ENCODE assay signal across 10 mouse cellular contexts in genomic region chr9:106080261-106081033, GRCm38 (mm10). TPM values are rescaled to one million over a fixed set of nuclear protein-coding genes. Genes with fewer than 3 reads are reported as not detected.
A peak's percentile ranks its signal among the peaks of the same experiment; 100 is the strongest.
DNase-seq lines count a peak whose midpoint lies in the region; ATAC-seq and TF ChIP-seq lines count a peak whose summit lies in the region.
"Had no signal": no experiment of that assay in that cellular context is flagged by ENCODE, and none has a peak within 500 bp of the region (broad histone marks: within the 10 kb centered on the region; RNA-seq: fewer than 3 reads in every experiment).

No protein-coding gene starts in this region.

- H3K9me3 ChIP-seq in forebrain, embryonic 14.5 days (replicated peaks; ENCODE audit: control insufficient read depth, low read length): no peaks in the 10 kb centered on the region
- H3K9me3 ChIP-seq: hindbrain, embryonic 15.5 days had no signal

- H3K36me3 ChIP-seq in forebrain, embryonic 14.5 days (ENCODE audit: control insufficient read depth, insufficient read depth, low read length): no peaks in the 10 kb centered on the region
- H3K36me3 ChIP-seq in testis, adult 2 months (ENCODE audit: control insufficient read depth, insufficient read depth, low read length): no peaks in the 10 kb centered on the region
- H3K36me3 ChIP-seq: hindbrain, embryonic 15.5 days had no signal

- peak; percentile 31 to 41 for DNase-seq in cerebellum, adult 18-20 months
- DNase-seq in cerebellum, adult 9-11 months: no peak
- peak; percentile 4 for DNase-seq in urinary bladder, postnatal 25 days (ENCODE audit: low spot score)
- DNase-seq in urinary bladder, postnatal 36 days (ENCODE audit: low spot score in 2 of 2): no peak
- DNase-seq in forebrain, embryonic 14.5 days (ENCODE audit: low spot score): peak; percentile 61
- DNase-seq in layer of hippocampus, adult 18-20 months (ENCODE audit: low spot score in 2 of 2): peak; percentile 51 to 73

- H3K27ac ChIP-seq in forebrain, embryonic 14.5 days (ENCODE audit: low read depth, low read length): no peak overlapping the region
- H3K27ac ChIP-seq in testis, adult 2 months (ENCODE audit: control insufficient read depth, insufficient read depth, low read depth, low read length): no peak overlapping the region
- H3K27ac ChIP-seq: hindbrain, embryonic 15.5 days had no signal

- TF ChIP-seq CTCF in testis, adult 2 months (IDR thresholded peaks at IDR 0.05; ENCODE audit: control insufficient read depth, insufficient read depth, insufficient replicate concordance, low read depth, low read length): peak; percentile 27; the same call in 1 of the 2 replicates

- no peak for TF ChIP-seq POLR2A in testis, adult 2 months (IDR thresholded peaks at IDR 0.05; ENCODE audit: control insufficient read depth, low read depth, low read length)

- WGBS in forebrain, embryonic 14.5 days: 57% methylated on average over 12 of the region's 12 CpGs

- no peaks in the 10 kb centered on the region for H3K4me1 ChIP-seq in forebrain, embryonic 14.5 days (ENCODE audit: control insufficient read depth, insufficient read depth, low read length)
- peaks cover 8% of the 10 kb centered on the region for H3K4me1 ChIP-seq in testis, adult 2 months (ENCODE audit: control insufficient read depth, insufficient read depth, low read length)
- H3K4me1 ChIP-seq: hindbrain, embryonic 15.5 days had no signal

- H3K9ac ChIP-seq in forebrain, embryonic 14.5 days (ENCODE audit: low read length): no peak overlapping the region
- H3K9ac ChIP-seq: hindbrain, embryonic 15.5 days had no signal

- ATAC-seq in forebrain, embryonic 14.5 days: no peak
- peak; percentile 41; the same call in 1 of the 2 replicates for ATAC-seq in megakaryocyte-erythroid progenitor cell, adult 5-6 weeks (replicated peaks; ENCODE audit: low FRiP score, low TSS enrichment, poor library complexity, severe bottlenecking)

- no peak overlapping the region for H3K4me3 ChIP-seq in forebrain, embryonic 14.5 days (ENCODE audit: low read depth, low read length)
- H3K4me3 ChIP-seq in testis, adult 2 months (ENCODE audit: control insufficient read depth, low read depth, low read length): peak overlapping the region; percentile 20
- H3K4me3 ChIP-seq: hindbrain, embryonic 15.5 days had no signal

- no peak overlapping the region for H3K4me2 ChIP-seq in forebrain, embryonic 14.5 days (ENCODE audit: low read length)
- H3K4me2 ChIP-seq: hindbrain, embryonic 15.5 days had no signal

- no peaks in the 10 kb centered on the region for H3K27me3 ChIP-seq in forebrain, embryonic 14.5 days (replicated peaks; ENCODE audit: control insufficient read depth, insufficient read depth, low read length)
- H3K27me3 ChIP-seq in testis, adult 2 months (ENCODE audit: control insufficient read depth, insufficient read depth, low read length): no peaks in the 10 kb centered on the region
- H3K27me3 ChIP-seq: hindbrain, embryonic 15.5 days had no signal

RNA-seq across cellular contexts. Expression of gene Col6a4, which starts 16.1 kb away (rescaled TPM):
- 0.22 and 0.66 TPM in 2 replicates for polyA plus RNA-seq in forebrain, embryonic 14.5 days (2014; fragmentation: Nextera tagmentation; extraction: Ambion mirVana)
- 1 to 10 TPM; 2.2 to 2.6 TPM for total RNA-seq in layer of hippocampus, adult 18-20 months (2021)
- total RNA-seq in megakaryocyte-erythroid progenitor cell, adult 5-6 weeks (2014; fragmentation: Nextera tagmentation): not detected in 2 replicates
- total RNA-seq in megakaryocyte-erythroid progenitor cell, adult 5-6 weeks (2017): not detected in 2 replicates
- 17.3 and 20.2 TPM in 2 replicates for polyA plus RNA-seq in testis, adult 2 months (2012; rRNA removed)
- total RNA-seq: neutrophil, adult 5-6 weeks had no signal

Comparison
In these comparisons a context has a peak if more than half of its experiments do, and no peak if none do; other contexts are left out.
1. DNase-seq: peak in cerebellum, adult 18-20 months (2 of 2), urinary bladder, postnatal 25 days (single experiment), forebrain, embryonic 14.5 days (single experiment) and layer of hippocampus, adult 18-20 months (2 of 2); none in cerebellum, adult 9-11 months (single experiment) and urinary bladder, postnatal 36 days (0 of 2).